Mouse (Mus musculus) urinary bladder, adult 18-20 months (tissue): Measurements from ENCODE around the gene Arl8b.

Experiments used
- DNase-seq, 2 experiments: peaks; one replicate each; pipeline ENCODE4 v3.0.0; 2022; ENCODE audit warnings: low spot score in 2 of 2, mixed read lengths in 2 of 2

Gene Arl8b

GRCm38 (mm10) chr6:108784796-108785195 lies 1.9 kb downstream of the Arl8b start:
- no peak for DNase-seq

GRCm38 (mm10) chr6:108785551-108785950 lies 2.7 kb downstream of the Arl8b start:
- DNase-seq: no peak

GRCm38 (mm10) chr6:108791498-108791897 lies 8.6 kb downstream of the Arl8b start:
- no peak for DNase-seq

GRCm38 (mm10) chr6:108795912-108796311 lies 13.0 kb downstream of the Arl8b start:
- no peak for DNase-seq

- no peak for DNase-seq
Measured at GRCm38 (mm10) chr6:108796706-108797105, 13.8 kb downstream of the Arl8b start.

- no peak for DNase-seq
Measured at GRCm38 (mm10) chr6:108805194-108805593, 22.3 kb downstream of the Arl8b start.

- DNase-seq: no peak
Measured at GRCm38 (mm10) chr6:108805871-108806270, 23.0 kb downstream of the Arl8b start.

- no peak for DNase-seq
Measured at GRCm38 (mm10) chr6:108807446-108807845, 24.5 kb downstream of the Arl8b start.

- DNase-seq: no peak
Measured at GRCm38 (mm10) chr6:108808786-108809185, 25.9 kb downstream of the Arl8b start.

GRCm38 (mm10) chr6:108810237-108810636 lies 27.3 kb downstream of the Arl8b start:
- DNase-seq: no peak

GRCm38 (mm10) chr6:108812134-108812533 lies 29.2 kb downstream of the Arl8b start:
- DNase-seq: no peak

- no peak for DNase-seq
Measured at GRCm38 (mm10) chr6:108817510-108817909, 34.6 kb downstream of the Arl8b start.

- no peak for DNase-seq
Measured at GRCm38 (mm10) chr6:108824816-108825545, 42.1 kb downstream of the Arl8b start.

GRCm38 (mm10) chr6:108826070-108826469 lies 43.2 kb downstream of the Arl8b start:
- no peak for DNase-seq

- DNase-seq: no peak
Measured at GRCm38 (mm10) chr6:108827336-108827920, 44.5 kb downstream of the Arl8b start.

- peak; percentile 98 to 99 for DNase-seq
Measured at GRCm38 (mm10) chr6:108828234-108828868, 45.5 kb downstream of the Arl8b start, which contains the start of gene Edem1. Gene Edem1, plus strand, starts transcription at chr6:108828641.

- DNase-seq: no peak
Measured at GRCm38 (mm10) chr6:108828872-108829271, 46.0 kb downstream of the Arl8b start.

GRCm38 (mm10) chr6:108829386-108830370 lies 46.8 kb downstream of the Arl8b start:
- peak; percentile 10 to 34 for DNase-seq

- no peak for DNase-seq
Measured at GRCm38 (mm10) chr6:108832170-108832569, 49.3 kb downstream of the Arl8b start.

GRCm38 (mm10) chr6:108832989-108833388 lies 50.1 kb downstream of the Arl8b start:
- DNase-seq: no peak

GRCm38 (mm10) chr6:108833963-108834697 lies 51.2 kb downstream of the Arl8b start:
- DNase-seq: no peak
